Mouse (Mus musculus) T-helper 17 cell (primary cell): ENCODE data around the gene Gsto1.

ENCODE experiments used
- in situ Hi-C, 2 experiments: fragments of 300-600 bp; cut with MboI, MseI; formaldehyde crosslinking; loops; 1 replicate in 1 of 2; 2 replicates in 1 of 2; pipeline ENCODE4 v1.15.1; 2025; ENCODE audit warnings: high pct_unique_total_duplicates in 2 of 2

Gsto1 gene

DNA sequence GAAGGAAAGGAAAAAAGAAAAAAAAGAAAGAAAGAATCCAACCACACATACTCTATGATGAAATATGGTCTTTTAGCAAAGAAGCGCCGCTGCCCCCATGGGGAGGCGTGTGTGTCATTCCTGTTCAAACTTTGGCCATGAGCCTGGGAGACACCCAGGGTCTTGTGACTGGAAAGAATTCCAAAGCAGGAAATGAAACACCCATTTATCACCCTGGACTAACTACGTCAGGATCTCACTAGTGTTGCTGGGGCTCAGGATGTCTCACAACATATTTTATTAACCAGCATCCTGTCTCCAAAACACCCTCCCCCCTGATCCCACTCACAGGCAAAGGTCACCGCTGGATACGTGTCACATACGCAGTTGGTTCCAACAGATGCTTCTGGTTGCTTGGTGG is 31.8 kb downstream of the Gsto1 start:
- in situ Hi-C loops: no loop called here

DNA sequence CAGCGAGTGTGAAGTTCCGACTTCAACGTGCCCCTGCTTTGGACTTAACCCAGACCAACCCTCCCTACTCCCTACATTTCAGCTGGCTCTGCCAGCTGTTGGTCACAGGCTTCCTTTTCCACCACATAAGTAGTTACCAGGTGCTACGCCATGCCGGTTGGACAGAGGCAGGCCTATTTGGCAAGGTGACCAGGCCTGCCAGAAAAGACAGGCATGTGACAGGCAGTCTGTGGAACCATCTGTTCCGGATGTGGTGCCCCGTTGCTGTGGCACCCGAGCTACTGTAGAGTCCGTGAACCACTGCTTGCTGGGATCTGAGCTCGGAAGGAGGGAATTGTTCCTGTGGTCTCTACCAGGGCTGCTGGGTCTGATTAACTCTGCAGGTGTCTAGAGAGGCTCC is 32.6 kb downstream of the Gsto1 start:
- in situ Hi-C loops: no loop called here

DNA sequence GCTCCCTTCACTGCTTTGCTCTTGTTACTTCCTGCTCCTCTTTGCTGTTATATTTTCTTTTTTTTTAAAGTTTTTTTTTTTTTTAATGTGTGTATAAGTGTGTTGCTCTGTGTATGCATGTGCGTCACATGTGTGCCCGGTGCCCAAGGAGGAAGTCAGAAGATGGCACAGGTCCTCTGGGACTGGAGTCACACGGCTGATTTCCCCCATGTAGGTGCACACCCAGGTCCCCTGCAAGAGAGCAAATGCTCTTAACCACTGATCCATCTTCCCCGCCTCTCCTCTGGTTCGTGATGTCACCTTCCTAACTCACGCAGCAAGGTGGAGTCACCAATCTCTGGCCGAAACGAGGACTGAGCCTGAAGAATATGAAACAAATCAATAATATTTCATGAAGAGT is 33.3 kb downstream of the Gsto1 start:
- in situ Hi-C loops: no loop called here

DNA sequence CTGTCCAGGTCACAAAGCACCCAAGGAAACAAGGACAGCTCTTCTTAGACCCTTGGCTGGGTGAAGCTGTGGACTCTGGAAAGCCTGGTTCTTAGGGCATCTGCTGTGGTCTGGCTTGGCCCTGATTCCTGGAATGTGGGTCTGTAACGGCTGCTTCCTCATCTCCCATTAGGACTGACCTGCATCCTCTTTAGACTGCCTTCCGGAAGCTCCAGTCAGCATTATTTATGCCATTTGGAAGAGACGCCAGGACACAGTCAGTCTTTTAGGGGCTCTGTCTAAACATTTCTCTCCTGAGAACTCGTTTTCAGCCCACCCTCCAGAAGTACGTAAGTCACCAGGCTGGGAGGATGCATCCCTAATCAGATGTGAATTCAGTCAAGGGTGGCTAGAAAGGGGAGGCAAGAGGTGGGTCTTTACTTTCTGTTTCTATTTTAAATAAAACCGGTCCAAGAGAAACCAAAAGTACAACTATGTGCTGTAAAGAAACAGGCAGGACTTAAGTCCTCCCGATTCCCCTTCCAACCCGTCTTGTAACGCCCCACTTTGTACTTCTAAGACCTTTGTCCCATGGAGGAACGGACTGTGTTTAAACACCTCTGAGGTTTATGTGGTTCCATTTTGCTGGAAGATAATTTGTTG is 35.8 kb downstream of the Gsto1 start:
- in situ Hi-C loops: no loop called here

DNA sequence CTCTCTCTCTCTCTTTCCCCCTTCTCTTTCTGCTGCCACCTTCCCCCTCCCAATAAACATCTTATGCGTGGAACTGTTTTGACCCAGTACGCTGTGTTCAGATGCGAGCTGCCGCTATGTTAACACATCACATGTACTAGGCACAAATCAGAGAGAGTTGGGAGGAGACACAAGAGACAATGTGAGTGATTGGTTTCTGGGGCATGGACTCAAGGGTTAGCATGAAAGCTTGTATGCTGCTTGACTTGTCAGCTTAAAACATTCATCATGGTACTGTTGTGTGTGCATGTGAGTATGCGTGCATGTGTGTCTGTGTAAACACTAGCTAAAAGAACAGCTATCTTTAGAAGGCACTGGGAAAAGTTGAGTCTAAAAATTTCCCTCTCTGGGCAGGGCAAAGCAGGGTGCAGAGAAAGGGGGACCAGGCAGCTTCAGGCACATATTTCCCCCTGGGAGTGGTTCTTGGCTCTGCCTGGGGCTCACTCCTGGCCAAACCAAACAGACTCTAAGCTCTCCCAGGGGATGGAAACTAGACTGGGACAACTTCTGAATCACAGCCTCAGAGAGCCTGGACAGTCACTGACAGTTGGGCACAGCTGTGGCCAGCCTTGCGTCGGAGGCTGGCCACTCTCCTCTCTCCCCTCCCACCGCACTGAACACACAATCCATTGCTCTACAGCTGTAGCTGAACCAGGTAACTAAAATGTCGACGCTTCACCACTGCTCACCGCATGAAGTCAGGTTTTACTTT is 37.0 kb downstream of the Gsto1 start:
- in situ Hi-C loops: no loop called here

DNA sequence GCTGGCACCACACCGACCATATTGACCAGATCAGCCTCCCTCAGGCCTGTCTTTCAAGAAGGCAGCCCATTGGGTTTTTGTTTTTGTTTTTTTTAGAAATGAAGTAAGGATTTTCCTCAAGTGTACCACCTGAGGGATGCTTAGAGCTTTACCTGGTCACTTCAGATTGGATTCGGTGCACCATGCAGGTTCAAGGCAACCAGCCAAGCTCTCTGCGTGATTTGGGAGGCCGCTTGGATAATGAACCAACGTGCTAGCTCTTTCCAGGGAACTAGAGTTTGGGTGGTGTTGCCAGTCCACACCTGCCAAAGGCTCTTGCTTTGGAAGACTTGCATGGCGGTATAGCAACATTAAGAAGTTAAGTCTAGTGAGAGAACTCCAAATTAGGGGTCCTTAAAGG is 38.3 kb downstream of the Gsto1 start:
- in situ Hi-C loops: no loop called here

DNA sequence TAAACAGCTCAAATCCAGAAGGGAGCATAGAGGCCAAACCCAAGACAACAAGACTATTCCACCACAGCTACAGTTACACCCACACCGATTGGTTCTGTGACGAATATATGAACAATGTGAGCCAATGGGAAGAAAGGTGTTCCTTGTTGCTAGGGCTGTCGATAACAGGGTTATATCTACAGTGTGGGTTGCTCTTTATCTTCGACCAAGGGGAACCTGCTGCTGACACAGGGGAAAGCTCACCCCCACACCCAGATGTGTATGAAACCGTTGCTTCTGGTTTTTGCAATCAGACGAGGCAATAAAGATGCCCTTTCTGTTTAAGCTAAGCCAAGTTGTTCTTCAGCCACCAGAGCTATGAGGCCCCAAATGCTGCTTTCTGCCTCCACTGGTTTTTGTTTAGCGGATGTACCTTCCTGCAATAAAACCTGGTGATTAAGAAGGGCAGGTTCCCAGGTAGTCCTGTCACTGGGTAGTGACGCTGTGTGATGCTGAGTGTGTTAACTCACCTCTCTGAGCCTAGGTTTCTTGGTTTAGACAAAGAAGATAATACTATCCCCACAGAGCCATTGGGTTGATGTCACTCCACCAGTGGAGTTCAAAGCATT is 43.8 kb downstream of the Gsto1 start:
- in situ Hi-C loops: no loop called here

DNA sequence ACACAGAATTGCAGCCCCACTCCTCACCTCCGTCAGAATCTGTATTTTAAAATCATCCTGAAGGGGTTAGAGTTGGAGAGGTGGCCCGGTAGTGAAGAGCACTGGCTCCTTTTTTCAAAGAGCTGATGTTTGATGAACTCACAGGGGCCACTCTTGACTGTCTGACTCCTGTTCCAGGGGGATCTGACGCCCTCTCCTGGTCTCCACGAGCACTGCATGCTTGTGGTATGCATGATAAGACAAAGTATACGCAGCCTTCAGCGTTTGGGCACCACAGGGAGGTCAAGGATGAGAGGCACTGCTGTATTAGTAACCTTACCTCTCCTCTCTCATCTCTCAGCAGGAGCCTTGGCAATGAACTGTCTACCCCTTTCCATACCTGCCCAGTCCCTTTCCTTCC is 45.2 kb downstream of the Gsto1 start:
- in situ Hi-C loops: no loop called here

DNA sequence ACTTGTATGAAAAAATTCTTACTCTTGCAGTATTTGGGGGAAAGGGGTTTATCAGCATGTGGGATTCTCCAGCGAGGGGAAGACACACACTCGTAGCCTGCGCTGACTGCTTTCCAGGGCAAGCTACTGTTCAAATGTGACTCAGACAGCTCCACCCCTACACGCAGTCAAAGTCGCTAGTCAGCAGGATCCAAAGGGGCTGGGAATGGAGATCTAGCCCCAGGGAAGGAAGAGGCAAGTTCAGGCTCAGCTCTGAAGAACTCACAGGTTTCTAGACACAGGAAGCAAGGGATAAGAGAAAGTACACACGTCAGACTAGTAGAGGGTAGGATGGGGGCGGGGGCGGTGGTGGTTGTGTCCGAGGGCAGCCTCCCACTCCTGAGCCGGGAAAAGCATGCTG is 45.8 kb downstream of the Gsto1 start:
- in situ Hi-C loops: no loop called here

DNA sequence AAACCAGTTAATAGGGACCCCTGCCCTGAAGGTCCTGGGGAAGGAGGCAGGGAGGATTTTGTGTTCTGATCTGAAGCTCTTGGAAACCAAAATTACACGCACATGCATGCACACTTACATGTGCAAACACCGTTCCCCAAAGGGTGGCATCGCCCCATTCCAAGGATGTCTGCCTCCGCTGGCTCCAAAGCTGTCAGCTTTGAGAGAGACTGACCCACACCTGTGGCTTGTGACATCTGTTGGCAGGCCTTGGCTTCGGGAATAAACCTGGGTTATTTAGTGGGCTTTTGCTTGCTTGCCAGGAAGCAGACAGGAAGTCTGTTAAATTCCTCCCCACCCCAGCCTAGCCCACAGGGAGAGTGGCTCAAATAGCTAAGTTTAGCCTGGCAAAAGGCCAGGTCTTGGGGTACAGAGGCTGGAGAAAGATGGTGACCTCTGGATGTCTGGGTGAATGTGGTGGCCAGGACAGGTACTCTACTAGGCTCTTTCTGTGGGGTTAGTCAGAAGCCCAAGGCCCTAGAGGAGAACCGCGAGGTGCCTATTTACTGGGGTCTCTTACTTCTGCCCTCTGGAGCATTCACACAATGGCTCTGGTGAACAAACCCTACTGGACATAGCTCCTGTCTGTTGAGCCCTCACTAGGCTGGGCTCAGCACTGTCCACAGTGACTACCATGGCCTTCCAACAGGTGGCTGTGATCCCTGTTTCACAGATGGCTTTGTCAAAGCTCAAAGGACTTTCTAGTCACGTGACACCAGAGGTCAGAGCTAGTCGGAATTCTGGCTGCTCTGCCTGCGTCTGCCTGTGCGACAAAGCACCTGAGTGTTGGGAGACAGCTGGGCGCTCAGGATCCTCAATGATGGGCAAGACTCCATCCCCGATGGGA is 47.8 kb downstream of the Gsto1 start:
- in situ Hi-C loops: no loop called here

DNA sequence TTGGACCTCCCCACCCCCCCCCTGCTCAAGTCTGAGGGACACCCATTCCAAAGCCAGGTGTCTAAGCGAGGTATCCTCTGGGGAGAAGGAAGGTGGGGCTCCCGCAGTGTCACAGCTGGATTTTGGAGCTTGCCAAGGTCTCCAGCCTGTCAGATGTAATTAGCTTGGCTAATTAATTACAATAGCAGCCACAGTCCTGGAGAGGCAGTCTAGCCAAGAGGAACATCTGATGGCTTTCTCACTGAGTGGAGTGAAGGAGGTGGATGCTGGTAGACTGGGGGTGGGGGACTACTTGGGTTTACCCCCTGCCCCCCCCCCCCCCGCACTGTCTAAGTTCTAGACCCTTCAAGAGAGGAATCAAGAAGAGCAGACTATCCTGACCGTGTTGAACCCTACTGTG is 48.9 kb downstream of the Gsto1 start:
- in situ Hi-C loops: no loop called here

DNA sequence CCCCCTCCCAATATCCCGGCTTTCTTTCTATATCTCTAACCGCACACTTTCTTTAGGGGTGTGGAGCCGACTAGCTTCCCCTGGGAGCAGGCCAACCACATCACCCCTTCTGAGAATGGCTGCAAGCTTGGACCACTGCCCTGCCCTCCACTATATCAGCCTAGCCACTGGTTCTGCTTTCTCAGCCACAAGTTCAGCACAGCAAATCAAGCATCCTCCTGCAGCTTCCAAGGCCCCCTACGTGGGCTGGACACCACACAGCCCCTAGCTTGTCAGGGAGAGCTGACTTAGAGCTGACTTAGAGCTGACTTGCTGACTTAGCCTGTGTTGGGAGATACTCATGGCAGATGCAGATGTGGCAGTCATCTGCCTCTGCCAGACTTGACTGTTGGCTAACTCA is 50.3 kb downstream of the Gsto1 start:
- in situ Hi-C loops: no loop called here

DNA sequence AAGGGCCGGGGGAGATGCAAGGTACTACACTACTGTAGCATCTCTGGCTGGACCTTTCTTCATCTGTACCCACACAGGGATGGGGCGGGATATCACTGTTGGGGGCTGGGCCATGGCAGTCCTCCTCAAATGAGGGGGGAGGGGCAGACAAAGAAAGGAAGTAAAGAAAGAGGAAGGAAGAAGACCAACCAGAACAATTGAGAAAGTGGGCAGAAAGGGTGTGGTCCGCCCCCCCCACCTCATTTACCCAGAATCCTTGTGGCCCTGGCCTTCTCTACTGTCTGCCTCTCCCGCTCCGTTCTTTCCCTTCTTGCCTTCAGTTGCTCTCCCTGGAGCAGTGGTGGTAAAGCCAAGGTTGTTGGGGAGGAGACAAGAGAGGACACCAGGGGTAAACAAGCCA is 50.8 kb downstream of the Gsto1 start:
- in situ Hi-C loops: no loop called here

DNA sequence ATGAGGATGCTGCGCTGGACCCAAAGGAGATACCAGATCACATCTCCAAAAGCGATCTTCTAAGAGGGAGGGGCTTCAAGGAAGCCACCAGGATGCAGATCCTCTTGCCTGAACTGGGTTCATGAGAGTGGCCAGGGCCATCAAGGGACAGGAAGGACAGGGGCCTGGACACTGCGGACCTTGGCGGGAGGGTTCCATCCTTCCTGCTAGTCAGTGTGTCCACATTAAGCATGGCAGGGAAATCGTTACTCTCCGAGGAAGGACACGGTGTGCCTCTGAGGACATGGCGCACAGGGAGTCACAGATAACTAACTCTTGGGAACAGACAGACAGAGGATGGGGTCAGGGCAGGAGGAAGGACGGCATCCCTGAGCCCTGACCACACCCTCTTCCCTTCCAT is 52.8 kb downstream of the Gsto1 start:
- in situ Hi-C loops: no loop called here

DNA sequence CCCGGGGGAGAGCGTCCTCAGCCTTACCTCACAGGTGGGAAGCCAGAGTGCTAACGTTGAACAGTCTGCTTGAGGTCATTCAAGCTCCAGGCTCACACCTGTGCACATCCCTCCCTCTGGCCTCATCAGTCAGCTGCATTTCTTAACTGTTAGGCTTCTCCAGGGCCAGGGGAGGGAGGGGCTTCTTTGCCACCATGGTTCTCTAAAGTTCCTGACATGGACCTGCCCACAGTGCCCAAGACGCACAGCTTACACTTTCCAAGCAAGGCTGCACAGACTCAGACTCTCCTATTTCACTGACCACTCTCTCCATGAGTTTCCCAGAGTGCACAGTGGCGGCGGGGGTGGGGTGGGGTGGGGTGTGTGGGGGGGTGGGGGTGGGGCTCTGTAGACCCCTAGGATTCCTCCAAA is 54.2 kb downstream of the Gsto1 start:
- in situ Hi-C loops: no loop called here

DNA sequence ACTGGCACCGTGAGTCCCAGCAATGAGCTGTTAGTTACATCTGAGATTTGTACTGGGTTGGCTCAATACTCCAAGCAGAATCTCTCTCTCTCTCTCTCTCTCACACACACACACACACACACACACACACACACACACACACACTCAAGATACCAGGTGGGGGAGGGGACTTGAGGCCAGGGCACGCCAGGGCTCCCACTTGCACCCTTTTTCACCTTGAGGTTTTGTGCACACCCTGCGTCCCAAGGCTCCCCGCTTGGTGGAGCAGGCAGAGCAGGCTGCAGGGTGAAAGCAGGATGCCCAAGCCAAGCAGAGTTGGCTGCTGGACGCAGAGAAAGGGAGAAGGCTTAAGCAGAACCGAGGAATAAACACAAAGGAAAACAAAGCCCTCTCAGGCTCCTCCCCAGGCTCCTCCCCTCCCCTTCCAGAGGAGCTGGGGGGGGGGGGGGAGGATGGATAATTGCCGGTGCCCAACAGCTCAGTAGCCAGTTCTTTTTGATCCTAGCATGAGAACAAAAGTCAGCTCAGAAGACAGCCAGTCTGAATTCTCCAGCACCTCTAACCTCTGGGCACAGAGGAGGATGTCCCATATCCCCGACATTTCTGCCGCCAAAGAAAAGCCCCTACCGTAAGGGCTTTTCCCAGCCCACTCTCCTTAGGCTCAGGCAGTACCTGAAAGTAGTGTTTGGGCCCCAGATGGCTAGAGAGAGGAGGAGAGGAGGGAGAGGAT is 54.8 kb downstream of the Gsto1 start:
- in situ Hi-C loops: no loop called here

DNA sequence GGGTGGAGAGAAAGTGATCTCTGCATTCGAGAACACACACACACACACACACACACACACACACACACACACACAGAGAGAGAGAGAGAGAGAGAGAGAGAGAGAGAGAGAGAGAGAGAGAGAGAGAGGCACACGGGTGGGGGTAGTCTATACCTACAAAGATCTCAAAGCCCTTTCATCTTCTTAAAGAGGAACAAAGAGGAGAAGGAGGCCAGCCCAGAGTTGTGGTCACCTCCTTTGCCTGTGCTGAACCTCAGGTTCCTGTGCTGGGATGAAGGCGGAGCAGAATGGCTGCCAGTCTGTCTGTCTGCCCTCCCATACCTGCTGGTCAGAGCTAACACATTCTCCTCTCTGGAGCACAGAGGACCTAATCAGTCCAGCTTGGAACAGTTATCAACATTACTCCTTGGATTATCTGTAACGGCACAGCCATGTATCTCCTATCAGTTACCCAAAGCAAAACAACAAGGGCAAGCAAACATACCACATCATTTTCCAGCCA is 55.4 kb downstream of the Gsto1 start:
- in situ Hi-C loops: no loop called here

DNA sequence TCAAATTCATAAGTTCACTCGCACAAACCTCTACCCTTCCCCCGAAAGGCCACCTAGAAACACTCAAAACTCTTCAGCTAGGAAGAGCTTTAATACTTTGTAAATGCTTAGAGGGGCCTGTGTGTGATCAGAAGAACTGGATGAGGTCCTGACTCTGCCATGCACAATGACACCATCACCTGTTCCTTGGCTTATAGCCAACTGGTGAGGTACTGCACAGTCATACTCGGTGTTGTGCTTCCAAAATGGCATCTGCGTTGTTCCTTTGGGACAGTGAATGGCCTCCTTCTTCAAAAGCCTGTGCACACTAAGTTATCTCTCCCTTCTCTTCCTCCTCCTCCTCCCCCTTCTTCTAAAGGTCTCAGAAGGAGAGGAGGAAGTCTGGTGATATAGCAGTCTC is 56.0 kb downstream of the Gsto1 start:
- in situ Hi-C loops: no loop called here

DNA sequence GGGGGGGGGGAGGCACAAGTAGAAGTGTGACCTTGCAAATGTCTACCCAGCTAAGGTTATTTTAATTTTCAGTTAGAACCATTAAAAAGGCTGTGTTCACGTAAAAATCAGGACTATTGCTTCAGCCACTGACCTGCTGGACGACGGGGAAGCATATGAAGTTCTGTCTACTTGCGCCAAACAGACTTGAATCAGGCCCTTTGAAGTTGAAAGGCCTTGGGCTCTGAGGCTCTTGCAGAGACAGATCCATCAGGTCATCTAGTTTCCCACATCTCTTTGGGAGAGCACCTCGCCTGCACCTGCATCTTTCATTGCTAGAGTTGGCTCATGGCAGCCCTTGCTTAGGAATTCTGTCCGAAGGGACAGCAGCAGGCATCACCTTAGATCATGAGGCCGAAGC is 58.6 kb downstream of the Gsto1 start:
- in situ Hi-C loops: no loop called here

DNA sequence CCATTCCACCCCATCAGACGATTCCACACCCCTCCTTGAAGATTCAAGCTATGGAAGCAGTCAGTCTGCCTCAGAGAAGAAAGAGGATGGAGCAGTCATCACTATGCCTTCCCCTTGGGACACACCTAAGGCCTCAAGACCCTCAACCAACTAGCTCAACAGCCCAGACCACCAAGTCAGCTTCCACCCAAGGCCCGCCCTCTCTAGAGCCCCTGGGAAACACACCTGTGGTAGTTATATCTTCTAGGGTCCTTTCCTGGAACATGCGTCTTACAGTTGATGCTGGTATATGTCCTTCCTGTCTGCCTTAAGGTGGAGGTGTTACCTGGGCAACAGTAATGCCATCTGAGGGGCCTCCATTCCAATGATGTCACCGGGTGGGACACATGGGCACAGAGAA is 59.4 kb downstream of the Gsto1 start:
- in situ Hi-C loops: no loop called here
